Mouse (Mus musculus): Measurements from ENCODE around the gene Kiss1r. TPM values are rescaled to one million over a fixed set of nuclear protein-coding genes. Genes with fewer than 3 reads are reported as not detected.
A peak's percentile ranks its signal among the peaks of the same experiment; 100 is the strongest.

Gene Kiss1r
- polyA plus RNA-seq, 1 experiment from 2014 or later, result 0.48 TPM

- 93% methylated on average over 5 of the region's 5 CpGs for WGBS
- Histone ChIP-seq H3K27ac (replicated peaks; ENCODE audit: low read depth, low read length) (no peak overlapping the region), H3K9ac (replicated peaks; ENCODE audit: low read length) (no peak overlapping the region), H3K4me2 (ENCODE audit: low read depth, low read length) (no peak overlapping the region), H3K36me3 (replicated peaks; ENCODE audit: control insufficient read depth, insufficient read depth, low read depth, low read length) (peaks cover 12% of the 10 kb centered on the region), H3K4me3 (ENCODE audit: low read depth, low read length) (no peak overlapping the region), H3K9me3 (replicated peaks; ENCODE audit: control insufficient read depth, low read length) (no peaks in the 10 kb centered on the region), H3K27me3 (ENCODE audit: control insufficient read depth, insufficient read depth, low read length) (peaks cover 2% of the 10 kb centered on the region; the same call in 1 of the 2 replicates), H3K4me1 (ENCODE audit: control insufficient read depth, insufficient read depth, low read length) (no peaks in the 10 kb centered on the region)
- DNase-seq (ENCODE audit: low spot score) (no peak), ATAC-seq (replicated peaks; ENCODE audit: insufficient number of reproducible peaks, low FRiP score, low TSS enrichment, low read depth) (no peak)
Observed at GRCm38 (mm10) chr10:79966886-79967400, 50.2 kb downstream of the Kiss1r start.

GRCm38 (mm10) chr10:79968181-79968580 lies 51.4 kb downstream of the Kiss1r start:
- Histone ChIP-seq H3K27me3 (ENCODE audit: control insufficient read depth, insufficient read depth, low read length) (peaks cover 2% of the 10 kb centered on the region; the same call in 1 of the 2 replicates), H3K4me2 (ENCODE audit: low read depth, low read length) (no peak overlapping the region), H3K36me3 (replicated peaks; ENCODE audit: control insufficient read depth, insufficient read depth, low read depth, low read length) (peaks cover 7% of the 10 kb centered on the region), H3K9ac (replicated peaks; ENCODE audit: low read length) (no peak overlapping the region), H3K4me1 (ENCODE audit: control insufficient read depth, insufficient read depth, low read length) (no peaks in the 10 kb centered on the region), H3K4me3 (ENCODE audit: low read depth, low read length) (no peak overlapping the region), H3K9me3 (replicated peaks; ENCODE audit: control insufficient read depth, low read length) (no peaks in the 10 kb centered on the region), H3K27ac (replicated peaks; ENCODE audit: low read depth, low read length) (no peak overlapping the region)
- DNase-seq (ENCODE audit: low spot score), result no peak
- WGBS, result 89% methylated on average over 1 of the region's 1 CpGs
- no peak for ATAC-seq (replicated peaks; ENCODE audit: insufficient number of reproducible peaks, low FRiP score, low TSS enrichment, low read depth)

- Histone ChIP-seq H3K9me3 (replicated peaks; ENCODE audit: control insufficient read depth, low read length) (no peaks in the 10 kb centered on the region), H3K27me3 (ENCODE audit: control insufficient read depth, insufficient read depth, low read length) (peaks cover 2% of the 10 kb centered on the region; the same call in 1 of the 2 replicates), H3K36me3 (replicated peaks; ENCODE audit: control insufficient read depth, insufficient read depth, low read depth, low read length) (peaks cover 7% of the 10 kb centered on the region), H3K4me3 (ENCODE audit: low read depth, low read length) (no peak overlapping the region), H3K9ac (replicated peaks; ENCODE audit: low read length) (no peak overlapping the region), H3K4me1 (ENCODE audit: control insufficient read depth, insufficient read depth, low read length) (no peaks in the 10 kb centered on the region), H3K4me2 (ENCODE audit: low read depth, low read length) (no peak overlapping the region), H3K27ac (replicated peaks; ENCODE audit: low read depth, low read length) (no peak overlapping the region)
- ATAC-seq (replicated peaks; ENCODE audit: insufficient number of reproducible peaks, low FRiP score, low TSS enrichment, low read depth) (no peak), DNase-seq (ENCODE audit: low spot score) (no peak)
- WGBS, result 16% methylated on average over 3 of the region's 3 CpGs
Observed at GRCm38 (mm10) chr10:79969124-79969568, 52.4 kb downstream of the Kiss1r start.

- Histone ChIP-seq H3K4me3 (ENCODE audit: low read depth, low read length) (peak within 1 kb of the TSS; percentile 46), H3K27me3 (ENCODE audit: control insufficient read depth, insufficient read depth, low read length) (peaks cover 2% of the 10 kb centered on the region; the same call in 1 of the 2 replicates), H3K4me1 (ENCODE audit: control insufficient read depth, insufficient read depth, low read length) (no peaks in the 10 kb centered on the region), H3K27ac (replicated peaks; ENCODE audit: low read depth, low read length) (no peak within 1 kb of the TSS), H3K9me3 (replicated peaks; ENCODE audit: control insufficient read depth, low read length) (no peaks in the 10 kb centered on the region), H3K4me2 (ENCODE audit: low read depth, low read length) (peak within 1 kb of the TSS; percentile 89), H3K36me3 (replicated peaks; ENCODE audit: control insufficient read depth, insufficient read depth, low read depth, low read length) (peaks cover 7% of the 10 kb centered on the region), H3K9ac (replicated peaks; ENCODE audit: low read length) (peak within 1 kb of the TSS; percentile 61)
- ATAC-seq (replicated peaks; ENCODE audit: insufficient number of reproducible peaks, low FRiP score, low TSS enrichment, low read depth) (no peak), DNase-seq (ENCODE audit: low spot score) (peak; percentile 52)
- WGBS, result 7% methylated on average over 44 of the region's 47 CpGs
Observed at GRCm38 (mm10) chr10:79970415-79971182, 53.8 kb downstream of the Kiss1r start, which contains the start of gene Grin3b. Gene Grin3b (plus strand): TSS chr10:79970715.

GRCm38 (mm10) chr10:79971183-79971497 lies 54.4 kb downstream of the Kiss1r start:
- peak overlapping the region; percentile 46 for H3K4me3 ChIP-seq (ENCODE audit: low read depth, low read length)
- peak overlapping the region; percentile 89 for H3K4me2 ChIP-seq (ENCODE audit: low read depth, low read length)
- H3K4me1 ChIP-seq (ENCODE audit: control insufficient read depth, insufficient read depth, low read length), result no peaks in the 10 kb centered on the region
- peak overlapping the region; percentile 61 for H3K9ac ChIP-seq (replicated peaks; ENCODE audit: low read length)
- ATAC-seq (replicated peaks; ENCODE audit: insufficient number of reproducible peaks, low FRiP score, low TSS enrichment, low read depth) (no peak), DNase-seq (ENCODE audit: low spot score) (peak; percentile 68)
- peaks cover 2% of the 10 kb centered on the region; the same call in 1 of the 2 replicates for H3K27me3 ChIP-seq (ENCODE audit: control insufficient read depth, insufficient read depth, low read length)
- no peaks in the 10 kb centered on the region for H3K9me3 ChIP-seq (replicated peaks; ENCODE audit: control insufficient read depth, low read length)
- WGBS, result 2% methylated on average over 21 of the region's 21 CpGs
- H3K36me3 ChIP-seq (replicated peaks; ENCODE audit: control insufficient read depth, insufficient read depth, low read depth, low read length), result peaks cover 7% of the 10 kb centered on the region
- H3K27ac ChIP-seq (replicated peaks; ENCODE audit: low read depth, low read length), result no peak overlapping the region

Other genes starting within 250 kb of the Kiss1r start
- gene Tpgs1, start 247.6 kb upstream of the Kiss1r start, polyA plus RNA-seq (2014; fragmentation: Nextera tagmentation; extraction: Ambion mirVana), result 65.6 and 67.3 TPM in 2 replicates
- 150 and 157 TPM in 2 replicates for gene Cdc34, start 234.8 kb upstream of the Kiss1r start, polyA plus RNA-seq (2014; fragmentation: Nextera tagmentation; extraction: Ambion mirVana)
- 0.77 TPM in 1 of 2 replicates, not detected in the other for gene Gzmm, start 228.0 kb upstream of the Kiss1r start, polyA plus RNA-seq (2014; fragmentation: Nextera tagmentation; extraction: Ambion mirVana)
- 630 and 667 TPM in 2 replicates for gene Bsg, start 212.5 kb upstream of the Kiss1r start, polyA plus RNA-seq (2014; fragmentation: Nextera tagmentation; extraction: Ambion mirVana)
- gene Hcn2, start 200.3 kb upstream of the Kiss1r start, polyA plus RNA-seq (2014; fragmentation: Nextera tagmentation; extraction: Ambion mirVana), result 0.14 and 0.21 TPM in 2 replicates
- 30.5 and 35.6 TPM in 2 replicates for gene Polrmt, start 170.4 kb upstream of the Kiss1r start, polyA plus RNA-seq (2014; fragmentation: Nextera tagmentation; extraction: Ambion mirVana)
- gene Fgf22, start 161.9 kb upstream of the Kiss1r start, polyA plus RNA-seq (2014; fragmentation: Nextera tagmentation; extraction: Ambion mirVana), result 0.25 and 0.38 TPM in 2 replicates
- 65.1 and 72.7 TPM in 2 replicates for gene Rnf126, start 150.0 kb upstream of the Kiss1r start, polyA plus RNA-seq (2014; fragmentation: Nextera tagmentation; extraction: Ambion mirVana)
- 2.4 and 2.7 TPM in 2 replicates for gene Fstl3, start 139.7 kb upstream of the Kiss1r start, polyA plus RNA-seq (2014; fragmentation: Nextera tagmentation; extraction: Ambion mirVana)
- not detected in 2 replicates for gene Prss57, start 126.0 kb upstream of the Kiss1r start, polyA plus RNA-seq (2014; fragmentation: Nextera tagmentation; extraction: Ambion mirVana)
- 85.7 and 102 TPM in 2 replicates for gene Palm, start 123.4 kb upstream of the Kiss1r start, polyA plus RNA-seq (2014; fragmentation: Nextera tagmentation; extraction: Ambion mirVana)
- 0.39 and 0.82 TPM in 2 replicates for gene Misp, start 96.0 kb upstream of the Kiss1r start, polyA plus RNA-seq (2014; fragmentation: Nextera tagmentation; extraction: Ambion mirVana)
- gene Ptbp1, start 62.5 kb upstream of the Kiss1r start, polyA plus RNA-seq (2014; fragmentation: Nextera tagmentation; extraction: Ambion mirVana), result 237 and 257 TPM in 2 replicates
- 10.9 and 11.2 TPM in 2 replicates for gene Prtn3, start 42.5 kb upstream of the Kiss1r start, polyA plus RNA-seq (2014; fragmentation: Nextera tagmentation; extraction: Ambion mirVana)
- 78.3 and 85.8 TPM in 2 replicates for gene Plppr3, start 42.3 kb upstream of the Kiss1r start, polyA plus RNA-seq (2014; fragmentation: Nextera tagmentation; extraction: Ambion mirVana)
- gene Elane, start 30.7 kb upstream of the Kiss1r start, polyA plus RNA-seq (2014; fragmentation: Nextera tagmentation; extraction: Ambion mirVana), result 0.50 and 0.88 TPM in 2 replicates
- gene Cfd, start 26.1 kb upstream of the Kiss1r start, polyA plus RNA-seq (2014; fragmentation: Nextera tagmentation; extraction: Ambion mirVana), result not detected in 2 replicates
- gene Med16, start 8.0 kb upstream of the Kiss1r start, polyA plus RNA-seq (2014; fragmentation: Nextera tagmentation; extraction: Ambion mirVana), result 36.5 and 36.9 TPM in 2 replicates
- 4.3 and 11.5 TPM in 2 replicates for gene Gm26602, start 6.1 kb upstream of the Kiss1r start, polyA plus RNA-seq (2014; fragmentation: Nextera tagmentation; extraction: Ambion mirVana)
- 116 and 122 TPM in 2 replicates for gene R3hdm4, start 4.2 kb downstream of the Kiss1r start, polyA plus RNA-seq (2014; fragmentation: Nextera tagmentation; extraction: Ambion mirVana)
- 5.0 and 5.2 TPM in 2 replicates for gene Arid3a, start 10.1 kb downstream of the Kiss1r start, polyA plus RNA-seq (2014; fragmentation: Nextera tagmentation; extraction: Ambion mirVana)
- 118 and 123 TPM in 2 replicates for gene Wdr18, start 43.2 kb downstream of the Kiss1r start, polyA plus RNA-seq (2014; fragmentation: Nextera tagmentation; extraction: Ambion mirVana)
- gene Grin3b, start 53.7 kb downstream of the Kiss1r start, polyA plus RNA-seq (2014; fragmentation: Nextera tagmentation; extraction: Ambion mirVana), result 0.21 and 0.22 TPM in 2 replicates
- 13.4 and 13.7 TPM in 2 replicates for gene Tmem259, start 67.4 kb downstream of the Kiss1r start, polyA plus RNA-seq (2014; fragmentation: Nextera tagmentation; extraction: Ambion mirVana)
- gene Cnn2, start 71.6 kb downstream of the Kiss1r start, polyA plus RNA-seq (2014; fragmentation: Nextera tagmentation; extraction: Ambion mirVana), result 255 and 271 TPM in 2 replicates
- 0.98 and 1.3 TPM in 2 replicates for gene Abca7, start 79.5 kb downstream of the Kiss1r start, polyA plus RNA-seq (2014; fragmentation: Nextera tagmentation; extraction: Ambion mirVana)
- 5.2 and 6.7 TPM in 2 replicates for gene Arhgap45, start 99.7 kb downstream of the Kiss1r start, polyA plus RNA-seq (2014; fragmentation: Nextera tagmentation; extraction: Ambion mirVana)
- gene Polr2e, start 122.8 kb downstream of the Kiss1r start, polyA plus RNA-seq (2014; fragmentation: Nextera tagmentation; extraction: Ambion mirVana), result 266 and 287 TPM in 2 replicates
- gene Gpx4, start 130.2 kb downstream of the Kiss1r start, polyA plus RNA-seq (2014; fragmentation: Nextera tagmentation; extraction: Ambion mirVana), result 515 and 565 TPM in 2 replicates
- 5.6 and 6.6 TPM in 2 replicates for gene Sbno2, start 188.6 kb downstream of the Kiss1r start, polyA plus RNA-seq (2014; fragmentation: Nextera tagmentation; extraction: Ambion mirVana)
- 16.6 and 18.5 TPM in 2 replicates for gene Stk11, start 198.8 kb downstream of the Kiss1r start, polyA plus RNA-seq (2014; fragmentation: Nextera tagmentation; extraction: Ambion mirVana)
- gene Atp5d, start 221.7 kb downstream of the Kiss1r start, polyA plus RNA-seq (2014; fragmentation: Nextera tagmentation; extraction: Ambion mirVana), result 360 and 371 TPM in 2 replicates
- gene Cbarp, start 223.9 kb downstream of the Kiss1r start, polyA plus RNA-seq (2014; fragmentation: Nextera tagmentation; extraction: Ambion mirVana), result 6.8 and 9.0 TPM in 2 replicates
- 60.3 and 62.1 TPM in 2 replicates for gene Midn, start 231.3 kb downstream of the Kiss1r start, polyA plus RNA-seq (2014; fragmentation: Nextera tagmentation; extraction: Ambion mirVana)
- 74.0 and 77.8 TPM in 2 replicates for gene Cirbp, start 249.0 kb downstream of the Kiss1r start, polyA plus RNA-seq (2014; fragmentation: Nextera tagmentation; extraction: Ambion mirVana)

All from embryonic facial prominence, embryonic 11.5 days (tissue).